Mouse (Mus musculus): ENCODE data around the gene Zfp119b. TPM values are rescaled to one million over a fixed set of nuclear protein-coding genes. Genes with fewer than 3 reads are reported as not detected.

Gene Zfp119b
- 3.8 and 4.4 TPM in 2 replicates for polyA plus RNA-seq (2015; fragmentation: Nextera tagmentation; extraction: Ambion mirVana)

DNA sequence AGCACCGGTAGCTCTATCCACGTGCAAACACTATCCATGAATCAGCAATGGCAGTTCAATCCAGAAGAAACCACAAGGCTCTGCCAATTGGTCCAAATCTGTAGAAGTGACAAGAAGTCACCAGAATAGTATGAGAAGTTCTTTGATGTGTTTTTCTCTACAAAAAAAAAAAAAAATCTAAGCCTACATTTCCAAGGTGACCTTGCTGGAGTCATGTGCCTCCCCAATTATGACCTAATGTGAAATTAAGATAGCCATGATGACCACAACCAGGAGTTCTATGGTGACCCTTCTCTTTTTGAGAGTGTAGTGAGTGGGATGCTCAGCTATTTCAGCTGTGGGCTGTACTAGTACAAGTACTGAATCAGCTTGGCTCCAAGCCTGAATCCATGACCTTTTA is at the start of gene Zfp119b:
TSS of gene Zfp119b (minus strand) at position 101 of the 400 bp plus-strand sequence.
- no peak for TF ChIP-seq EP300 (IDR thresholded peaks at IDR 0.05; ENCODE audit: low read depth)
- TF ChIP-seq CTCF (IDR thresholded peaks at IDR 0.05; ENCODE audit: low read depth): no peak
- H3K27me3 ChIP-seq (ENCODE audit: insufficient read depth, low read length): no peaks in the 10 kb centered on the region
- peaks cover 6% of the 10 kb centered on the region; the same call in 1 of the 2 replicates for H3K4me1 ChIP-seq (ENCODE audit: insufficient read depth)
- no peak within 1 kb of the TSS for H3K9ac ChIP-seq (replicated peaks)
- no peak within 1 kb of the TSS for H3K4me3 ChIP-seq (ENCODE audit: low read depth, low read length)
- DNase-seq (no peak), ATAC-seq (no peak)
- no peak within 1 kb of the TSS for H3K4me2 ChIP-seq (ENCODE audit: low read depth, low read length)
- no peaks in the 10 kb centered on the region for H3K36me3 ChIP-seq (replicated peaks; ENCODE audit: insufficient read depth, low read length)
- no peaks in the 10 kb centered on the region for H3K9me3 ChIP-seq (ENCODE audit: low read length)
- no peak within 1 kb of the TSS for H3K27ac ChIP-seq (ENCODE audit: low read depth)
- 74% methylated on average over 2 of the region's 2 CpGs for WGBS (ENCODE audit: insufficient replicate concordance)

DNA sequence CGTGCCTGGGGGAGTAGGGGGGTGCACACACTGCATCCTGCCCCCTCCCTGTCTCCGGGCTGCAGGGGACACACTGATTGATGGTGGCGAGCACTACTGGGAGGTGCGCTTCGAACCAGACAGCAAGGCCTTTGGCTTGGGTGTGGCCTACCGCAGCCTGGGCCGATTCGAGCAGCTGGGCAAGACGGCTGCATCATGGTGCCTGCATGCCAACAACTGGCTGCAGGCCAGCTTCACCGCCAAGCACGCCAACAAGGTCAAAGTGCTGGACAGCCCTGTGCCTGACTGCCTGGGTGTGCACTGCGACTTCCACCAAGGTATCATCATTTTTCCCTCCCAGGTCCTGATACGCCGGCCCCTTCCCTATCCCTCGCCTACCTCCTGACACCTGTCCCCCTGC is 46.7 kb upstream of the Zfp119b start:
- Histone ChIP-seq H3K9me3 (ENCODE audit: low read length) (no peaks in the 10 kb centered on the region), H3K4me1 (ENCODE audit: insufficient read depth) (no peaks in the 10 kb centered on the region), H3K4me2 (ENCODE audit: low read depth, low read length) (no peak overlapping the region), H3K27ac (ENCODE audit: low read depth) (no peak overlapping the region), H3K4me3 (ENCODE audit: low read depth, low read length) (no peak overlapping the region), H3K36me3 (replicated peaks; ENCODE audit: insufficient read depth, low read length) (0 out of 2 replicates have a peak, but pooled peaks cover 3% of the 10 kb centered on the region), H3K9ac (replicated peaks) (no peak overlapping the region), H3K27me3 (ENCODE audit: insufficient read depth, low read length) (0 out of 2 replicates have a peak, but pooled peaks cover 3% of the 10 kb centered on the region)
- TF ChIP-seq EP300 (IDR thresholded peaks at IDR 0.05; ENCODE audit: low read depth): no peak
- 84% methylated on average over 15 of the region's 15 CpGs for WGBS (ENCODE audit: insufficient replicate concordance)
- no peak for DNase-seq
- no peak for ATAC-seq

DNA sequence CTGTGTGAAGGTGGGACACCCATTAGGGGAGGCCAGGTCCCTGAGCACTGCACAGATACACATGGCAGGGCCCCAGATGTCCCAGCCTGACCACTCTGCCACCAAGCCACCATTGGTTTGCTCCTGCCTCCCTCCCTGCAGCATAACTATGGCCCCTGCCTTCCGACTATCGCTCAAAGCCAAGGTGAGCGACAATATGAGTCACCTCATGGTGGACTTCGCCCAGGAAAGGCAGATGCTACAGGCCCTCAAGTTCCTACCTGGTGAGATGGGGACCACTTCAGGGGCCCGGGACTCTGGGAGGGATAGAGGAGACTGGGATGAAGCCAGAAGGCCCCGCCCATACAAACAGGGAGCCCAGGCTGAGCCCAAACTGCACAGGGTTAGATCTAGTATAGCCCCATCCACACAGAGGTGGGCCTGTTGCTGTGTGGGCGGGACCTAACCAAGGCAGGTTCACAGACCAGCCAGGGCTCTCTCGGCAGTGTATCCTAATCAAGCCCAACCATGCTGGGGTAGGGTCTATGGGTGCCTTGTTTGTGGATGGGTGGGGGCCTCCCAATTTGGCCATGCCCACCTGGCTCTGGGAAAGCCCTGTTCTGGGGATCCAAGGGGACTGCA is 41.1 kb upstream of the Zfp119b start:
- Histone ChIP-seq H3K36me3 (replicated peaks; ENCODE audit: insufficient read depth, low read length) (no peaks in the 10 kb centered on the region), H3K27me3 (ENCODE audit: insufficient read depth, low read length) (peaks cover 13% of the 10 kb centered on the region), H3K4me1 (ENCODE audit: insufficient read depth) (no peaks in the 10 kb centered on the region), H3K27ac (ENCODE audit: low read depth) (no peak overlapping the region), H3K4me2 (ENCODE audit: low read depth, low read length) (no peak overlapping the region), H3K4me3 (ENCODE audit: low read depth, low read length) (no peak overlapping the region), H3K9ac (replicated peaks) (no peak overlapping the region), H3K9me3 (ENCODE audit: low read length) (no peaks in the 10 kb centered on the region)
- DNase-seq: no peak
- TF ChIP-seq EP300 (IDR thresholded peaks at IDR 0.05; ENCODE audit: low read depth) (no peak), CTCF (IDR thresholded peaks at IDR 0.05; ENCODE audit: low read depth) (no peak)
- 67% methylated on average over 8 of the region's 8 CpGs for whole genome bisulfite sequencing (ENCODE audit: insufficient replicate concordance)
- no peak for ATAC-seq

DNA sequence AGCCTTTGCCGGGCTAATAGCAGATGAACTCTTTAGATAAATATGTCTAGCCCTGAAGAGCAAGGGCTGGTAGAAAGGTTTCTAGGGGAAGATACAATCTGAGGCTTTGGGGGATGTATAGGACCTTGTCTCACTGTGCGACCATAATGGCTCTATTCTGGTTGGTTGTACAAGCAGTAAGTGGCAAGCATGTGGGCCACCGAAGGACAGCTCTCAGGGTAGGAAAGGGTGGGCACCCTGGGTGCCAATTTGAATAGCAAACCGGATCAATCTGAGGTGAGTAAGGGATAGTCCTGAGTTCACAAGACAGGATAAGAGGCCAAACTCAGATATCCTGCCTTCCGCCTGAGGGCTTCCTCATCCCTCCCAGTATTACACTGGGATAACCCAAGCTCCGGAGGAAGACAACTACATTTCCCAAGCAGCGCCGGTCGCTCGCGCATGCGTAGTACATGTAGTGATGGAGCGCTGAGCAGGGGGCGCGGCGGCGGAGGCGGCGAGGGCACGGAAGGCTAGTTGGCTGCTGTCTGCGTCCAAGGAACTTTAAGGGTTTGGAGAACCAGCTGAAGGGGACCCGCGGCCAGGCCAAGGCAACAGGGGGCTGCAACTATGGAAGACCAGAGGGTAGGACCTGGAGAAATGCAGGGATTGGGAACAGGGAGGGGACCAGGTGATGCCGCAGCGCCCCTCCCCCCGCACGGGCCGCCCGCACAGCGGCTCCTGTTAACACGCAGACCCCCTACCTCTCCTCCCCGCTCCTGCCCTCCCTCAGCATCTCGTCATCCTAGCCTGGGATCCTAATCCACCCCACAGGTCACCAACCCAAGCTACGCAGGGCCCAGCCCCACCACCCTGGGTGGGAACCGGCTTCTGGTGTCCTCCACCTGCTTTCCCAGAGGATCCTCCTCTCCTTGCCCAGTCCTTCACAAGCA is 37.0 kb upstream of the Zfp119b start, which contains the start of gene Fsd1:
TSS of gene Fsd1 (plus strand) at position 480 of the 932 bp plus-strand sequence.
- no peak within 1 kb of the TSS for H3K4me3 ChIP-seq (ENCODE audit: low read depth, low read length)
- H3K4me2 ChIP-seq (ENCODE audit: low read depth, low read length): no peak within 1 kb of the TSS
- WGBS (ENCODE audit: insufficient replicate concordance): 8% methylated on average over 32 of the region's 35 CpGs

DNA sequence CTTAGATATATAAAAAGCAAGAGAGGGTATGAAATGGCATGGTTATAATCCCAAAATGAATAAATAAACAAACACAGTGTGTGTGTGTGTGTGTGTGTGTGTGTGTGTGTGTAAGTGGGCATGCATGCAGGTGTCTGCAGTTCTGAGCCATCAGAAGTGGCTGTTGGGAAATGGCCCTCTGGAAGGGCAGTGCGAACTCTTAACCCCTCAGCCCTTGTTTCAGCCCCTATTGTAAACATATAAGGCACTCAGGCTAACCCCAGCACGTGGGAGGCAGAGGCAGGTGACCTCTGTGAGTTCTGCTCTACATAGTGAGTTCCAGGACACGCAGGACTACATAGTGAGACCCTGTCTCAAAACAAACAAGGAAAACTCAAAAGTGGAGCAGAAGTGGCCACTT is 28.0 kb upstream of the Zfp119b start:
- H3K4me1 ChIP-seq (ENCODE audit: insufficient read depth): no peaks in the 10 kb centered on the region; the same call in 1 of the 2 replicates
- TF ChIP-seq EP300 (IDR thresholded peaks at IDR 0.05; ENCODE audit: low read depth) (no peak), CTCF (IDR thresholded peaks at IDR 0.05; ENCODE audit: low read depth) (no peak)
- no peak overlapping the region for H3K4me2 ChIP-seq (ENCODE audit: low read depth, low read length)
- no peaks in the 10 kb centered on the region for H3K9me3 ChIP-seq (ENCODE audit: low read length)
- 55% methylated on average over 3 of the region's 3 CpGs for WGBS (ENCODE audit: insufficient replicate concordance)
- H3K4me3 ChIP-seq (ENCODE audit: low read depth, low read length): no peak overlapping the region
- 0 out of 2 replicates have a peak, but pooled peaks cover 4% of the 10 kb centered on the region for H3K27me3 ChIP-seq (ENCODE audit: insufficient read depth, low read length)
- ATAC-seq (peak; percentile 64), DNase-seq (no peak)
- peak overlapping the region; percentile 55; the same call in 1 of the 2 replicates for H3K27ac ChIP-seq (ENCODE audit: low read depth)
- no peak overlapping the region for H3K9ac ChIP-seq (replicated peaks)
- H3K36me3 ChIP-seq (replicated peaks; ENCODE audit: insufficient read depth, low read length): no peaks in the 10 kb centered on the region

More for the DNA sequence above, 37.0 kb upstream of the Zfp119b start, which contains the start of gene Fsd1:
- ATAC-seq: no peak
- no peak within 1 kb of the TSS for H3K27ac ChIP-seq (ENCODE audit: low read depth)
- H3K4me1 ChIP-seq (ENCODE audit: insufficient read depth): no peaks in the 10 kb centered on the region
- H3K27me3 ChIP-seq (ENCODE audit: insufficient read depth, low read length): peaks cover 13% of the 10 kb centered on the region
- no peak within 1 kb of the TSS for H3K9ac ChIP-seq (replicated peaks)
- no peaks in the 10 kb centered on the region for H3K36me3 ChIP-seq (replicated peaks; ENCODE audit: insufficient read depth, low read length)
- TF ChIP-seq CTCF (IDR thresholded peaks at IDR 0.05; ENCODE audit: low read depth) (no peak), EP300 (IDR thresholded peaks at IDR 0.05; ENCODE audit: low read depth) (no peak)
- DNase-seq: no peak
- H3K9me3 ChIP-seq (ENCODE audit: low read length): no peaks in the 10 kb centered on the region
